Mouse (Mus musculus) MEL-GATA-1-ER (cell line): ENCODE results near the gene Hmgn3.

Experiments used
- DNase-seq: peaks from one replicate; pipeline ENCODE4 v3.0.0-alpha.2; 2012; ENCODE audit warnings: low read depth; ENCODE audit errors: extremely low read depth

The Hmgn3 gene

DNA sequence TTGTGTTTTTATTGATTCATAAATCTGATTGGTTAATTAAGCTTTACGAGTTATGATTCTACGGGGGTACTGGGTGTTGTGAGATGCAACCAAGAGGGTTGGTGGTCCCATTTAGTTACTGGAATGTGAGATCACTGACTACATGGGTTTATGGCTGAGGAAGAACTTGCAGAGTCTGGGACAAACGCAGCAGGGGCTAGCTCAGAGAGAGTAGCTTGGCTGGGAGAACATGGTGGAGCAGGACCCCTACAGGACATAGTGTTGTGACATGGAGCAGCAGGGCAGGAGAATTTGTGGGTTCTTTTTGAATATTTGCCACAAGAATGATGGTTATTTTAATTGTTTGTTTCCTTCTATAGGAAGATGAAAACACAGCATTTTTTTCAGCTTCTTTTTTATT is 45.7 kb downstream of the Hmgn3 start:
- no peak for DNase-seq

DNA sequence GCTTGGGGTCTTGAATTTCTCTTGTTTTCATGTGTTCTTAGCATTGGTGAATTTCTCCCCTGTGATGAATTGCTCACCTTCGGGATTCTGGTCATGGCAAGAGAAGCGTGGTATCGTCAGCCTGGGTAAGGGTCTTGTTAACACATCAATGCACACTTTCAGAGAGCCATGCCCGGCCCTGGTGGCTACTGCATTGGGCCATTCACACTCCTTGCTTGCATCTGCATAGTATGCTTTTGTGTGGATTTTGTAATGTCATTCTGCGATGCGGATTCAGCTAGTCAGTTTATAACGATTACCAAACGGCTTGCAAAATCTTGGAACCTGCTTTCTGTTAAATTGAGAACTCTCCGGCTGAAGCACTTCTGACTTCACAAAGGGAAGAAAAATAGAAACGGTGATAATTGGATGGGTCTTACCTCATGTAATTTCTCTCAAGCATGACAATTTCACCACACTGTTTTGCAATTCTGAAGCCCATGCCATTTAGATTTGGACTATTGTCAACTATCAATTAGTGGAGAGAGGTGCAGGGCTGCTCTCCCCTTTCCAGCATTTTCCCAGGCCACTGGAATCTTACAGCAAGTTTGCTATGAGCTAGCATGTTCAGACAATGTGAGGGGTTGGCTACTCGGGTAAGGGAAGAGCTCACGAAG is 47.7 kb downstream of the Hmgn3 start:
- no peak for DNase-seq

DNA sequence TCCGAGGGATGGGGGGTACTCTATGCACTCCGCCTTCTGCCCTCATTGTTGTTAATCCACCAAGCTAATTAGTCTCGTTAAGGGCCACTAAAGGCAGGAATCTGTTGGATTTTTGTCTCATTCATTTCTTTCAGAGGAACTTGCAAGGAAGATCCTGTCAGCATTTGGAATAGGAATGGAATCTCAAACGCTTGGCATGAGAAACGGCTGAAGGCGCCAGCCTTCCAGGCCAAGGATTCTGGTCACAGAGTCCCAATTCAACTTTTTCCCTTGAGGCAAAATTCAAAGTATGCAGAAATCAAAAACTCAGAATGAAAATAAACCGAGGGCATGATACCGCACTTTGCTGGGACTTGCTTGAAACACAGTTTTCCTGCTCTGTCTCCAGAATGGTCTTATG is 48.7 kb downstream of the Hmgn3 start:
- DNase-seq: no peak

DNA sequence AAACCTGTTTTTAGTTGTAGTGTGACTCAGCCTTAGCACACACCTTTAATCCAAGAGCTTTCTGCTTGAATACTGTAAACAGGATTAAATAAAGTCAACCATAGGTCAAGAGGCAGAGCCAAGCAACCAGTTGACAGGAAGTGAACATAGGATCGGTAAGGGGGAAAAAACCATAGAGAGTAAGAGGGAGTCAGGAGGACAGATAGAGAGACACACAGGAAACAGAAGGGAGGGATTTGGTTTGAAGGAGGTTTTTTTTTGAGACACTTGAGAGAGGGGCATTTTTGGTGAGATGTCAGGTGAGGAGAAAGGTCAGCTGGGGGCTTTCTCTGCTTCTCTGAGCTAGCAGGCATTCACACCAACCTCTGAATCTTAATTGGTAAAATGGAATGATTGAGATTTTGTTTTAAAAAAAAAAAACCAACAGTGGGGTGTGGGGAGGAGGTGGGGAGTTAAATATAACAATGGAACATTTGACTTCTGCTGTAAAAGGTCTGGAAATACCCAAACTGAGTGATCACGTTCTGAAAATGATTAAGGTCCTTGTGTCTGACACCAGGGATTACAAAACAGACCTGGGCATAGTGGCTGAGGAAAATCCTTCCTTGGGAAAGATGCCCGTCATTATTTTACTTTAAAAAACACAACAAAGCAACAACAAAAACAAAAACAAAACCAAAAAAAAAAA is 51.7 kb downstream of the Hmgn3 start:
- DNase-seq: no peak

DNA sequence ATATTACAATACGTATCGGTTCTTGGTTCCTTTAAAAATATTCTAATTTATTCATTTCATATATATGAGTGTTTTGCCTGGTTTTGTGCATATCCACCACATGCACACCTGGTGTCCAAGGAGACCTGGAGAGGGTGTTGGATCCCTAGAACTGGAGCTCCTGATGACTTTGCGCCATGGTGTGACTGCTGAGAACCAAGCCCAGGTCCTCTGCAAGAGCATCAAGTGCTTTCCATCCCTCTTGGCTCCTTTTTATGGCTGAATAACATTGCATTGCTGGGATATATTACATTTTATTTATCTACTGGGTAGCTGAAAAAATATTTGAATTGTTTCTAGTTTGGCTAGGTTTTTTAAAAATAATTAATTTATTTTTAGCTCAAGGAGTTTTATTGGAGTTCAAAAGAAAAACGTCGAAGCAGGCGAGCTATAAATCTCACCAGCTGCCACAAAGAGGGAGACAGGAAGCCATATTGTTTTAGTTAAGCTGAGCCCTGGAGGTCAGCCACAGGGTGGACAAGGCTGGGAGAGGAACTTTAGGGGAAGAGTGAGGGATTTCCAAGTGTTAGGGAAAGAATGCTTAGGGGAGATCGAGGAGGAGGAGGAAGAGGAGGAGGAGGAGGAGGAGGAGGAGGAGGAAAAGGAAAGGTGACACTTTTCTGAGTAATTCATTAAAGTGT is 62.6 kb downstream of the Hmgn3 start:
- DNase-seq: no peak

DNA sequence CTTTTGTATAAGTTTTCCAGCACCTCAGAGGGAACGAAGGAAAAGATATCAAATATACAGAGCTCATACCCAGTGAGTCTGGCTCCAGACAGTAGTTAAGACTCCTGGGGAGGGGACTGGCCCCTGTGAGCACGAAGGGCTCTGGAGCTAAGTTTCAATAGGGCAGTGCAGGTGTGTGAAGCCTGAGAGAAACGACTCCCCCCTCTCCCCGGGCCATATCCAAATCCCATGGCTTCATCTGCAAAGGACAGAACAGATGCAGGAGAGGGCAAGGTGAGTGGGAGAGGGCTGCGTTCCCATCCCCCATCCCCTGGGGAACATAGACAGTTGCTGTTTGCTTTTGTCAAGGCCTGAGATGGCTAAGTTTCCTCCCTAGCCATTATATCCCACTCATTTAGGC is 63.4 kb downstream of the Hmgn3 start:
- DNase-seq: no peak

DNA sequence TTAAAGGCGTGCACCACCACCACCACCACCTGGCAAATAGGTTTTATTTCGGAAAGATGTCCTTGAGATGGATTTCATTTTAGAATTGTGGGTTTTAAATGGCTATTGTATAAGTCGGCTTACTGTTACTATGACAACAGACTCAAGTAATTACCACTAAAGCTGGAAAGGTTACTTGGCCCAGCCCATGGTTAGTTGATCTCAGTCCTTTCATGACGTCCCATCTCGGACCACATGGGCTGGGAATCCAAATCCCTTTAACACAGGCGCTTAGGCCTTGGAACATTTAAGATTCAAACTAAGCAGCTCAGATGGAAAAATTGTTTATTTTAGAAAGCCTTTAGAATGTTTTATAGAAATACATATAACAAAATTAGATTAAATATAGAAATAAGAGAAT is 64.2 kb downstream of the Hmgn3 start:
- no peak for DNase-seq

DNA sequence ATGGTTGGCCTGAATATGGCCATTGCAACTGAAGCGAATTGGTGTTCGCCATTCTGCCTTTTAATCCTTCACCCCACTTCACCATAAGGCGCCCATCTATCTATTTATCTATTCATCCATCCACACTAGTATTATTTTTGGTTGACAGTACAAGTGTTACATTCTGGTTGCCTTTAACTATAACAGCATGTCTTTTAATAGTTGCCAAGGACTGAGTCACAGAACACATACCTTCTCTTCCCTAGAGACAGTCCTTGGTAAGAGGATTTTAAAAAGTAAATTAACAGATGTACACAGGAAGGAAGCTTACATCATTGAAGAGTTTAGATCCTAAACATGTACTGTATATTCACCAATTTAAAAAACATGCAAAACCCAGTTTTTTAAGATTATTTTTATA is 66.8 kb downstream of the Hmgn3 start:
- no peak for DNase-seq

DNA sequence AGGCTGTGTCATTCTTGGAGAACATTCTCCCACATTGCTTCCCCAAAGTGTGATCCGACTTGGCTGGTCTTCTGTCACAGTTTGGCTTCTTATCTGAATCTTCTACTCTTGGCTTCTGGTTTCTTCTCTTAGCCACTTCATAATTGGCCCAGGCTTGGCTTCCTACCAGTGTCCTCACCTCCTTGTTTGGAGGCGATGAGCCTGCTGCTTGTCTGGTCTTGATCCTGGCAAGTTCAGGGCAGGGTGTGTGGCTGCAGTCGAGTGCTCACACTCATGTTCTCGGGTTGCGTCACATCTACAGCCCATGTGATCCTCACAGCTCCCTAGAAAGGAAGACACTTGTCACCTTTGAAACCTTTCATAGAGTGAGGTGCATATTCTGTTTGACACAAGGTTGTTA is 78.2 kb downstream of the Hmgn3 start:
- DNase-seq: no peak

DNA sequence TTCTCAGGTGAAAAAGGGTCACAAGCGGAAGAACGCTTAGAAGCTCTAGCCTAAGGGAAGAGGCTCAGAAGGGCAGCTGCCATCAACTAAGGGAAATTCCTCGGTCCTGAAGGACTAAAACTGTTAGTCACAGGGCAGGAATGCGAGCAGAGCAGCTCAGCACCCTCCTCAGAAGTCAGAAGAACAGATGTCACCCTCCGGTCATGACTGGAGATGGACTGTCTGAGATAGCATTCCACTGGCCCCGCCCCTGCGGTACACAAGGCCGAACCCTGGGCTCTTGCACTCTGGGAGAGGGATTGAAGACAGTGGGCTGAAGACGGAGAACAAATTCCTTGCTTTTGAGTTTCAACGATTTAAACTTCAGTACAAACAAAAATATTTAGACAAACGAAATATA is 85.2 kb downstream of the Hmgn3 start:
- no peak for DNase-seq
